Mouse (Mus musculus): ENCODE results near the gene Aknad1.
A peak's percentile ranks its signal among the peaks of the same experiment; 100 is the strongest.

Gene Aknad1

GRCm38 (mm10) chr3:108789299-108789698, 49.8 kb downstream of the Aknad1 start:
- DNase-seq, result no peak

- DNase-seq, result no peak
These were observed 51.0 kb downstream of the Aknad1 start for GRCm38 (mm10) chr3:108790499-108790898.

- no peak for DNase-seq
These were observed 51.7 kb downstream of the Aknad1 start for GRCm38 (mm10) chr3:108791054-108791706.

- no peak for DNase-seq
These were observed 53.0 kb downstream of the Aknad1 start for GRCm38 (mm10) chr3:108792420-108792819.

GRCm38 (mm10) chr3:108794780-108795179, 55.3 kb downstream of the Aknad1 start:
- DNase-seq, result no peak

GRCm38 (mm10) chr3:108795554-108796299, 56.3 kb downstream of the Aknad1 start:
- no peak for DNase-seq

- DNase-seq, result no peak
These were observed 56.9 kb downstream of the Aknad1 start for GRCm38 (mm10) chr3:108796386-108796785.

GRCm38 (mm10) chr3:108797723-108798122, 58.3 kb downstream of the Aknad1 start:
- DNase-seq, result no peak

- DNase-seq, result no peak
These were observed 58.9 kb downstream of the Aknad1 start for GRCm38 (mm10) chr3:108798375-108798774.

GRCm38 (mm10) chr3:108805622-108806021, 66.2 kb downstream of the Aknad1 start:
- no peak for DNase-seq

- no peak for DNase-seq
These were observed 71.3 kb downstream of the Aknad1 start for GRCm38 (mm10) chr3:108810747-108811263.

- no peak for DNase-seq
These were observed 76.2 kb downstream of the Aknad1 start for GRCm38 (mm10) chr3:108815631-108816030.

- DNase-seq, result peak; percentile 83 to 84
These were observed 91.0 kb downstream of the Aknad1 start for GRCm38 (mm10) chr3:108830493-108830892.

GRCm38 (mm10) chr3:108831750-108832149, 92.3 kb downstream of the Aknad1 start:
- DNase-seq, result no peak

Measured in kidney, adult 8-10 months (tissue).